Mouse (Mus musculus) erythroblast, embryonic 14.5 days (primary cell): ENCODE measurements around the gene S1pr3. TPM values are rescaled to one million over a fixed set of nuclear protein-coding genes. Genes with fewer than 3 reads are reported as not detected.

Experiments used
- H3K27me3 ChIP-seq: 2 replicates; pipeline ENCODE4 v1.6.1; 2012; ENCODE audit warnings: inconsistent platforms; ENCODE audit not compliant: control insufficient read depth
- H3K36me3 ChIP-seq: 2 replicates; pipeline ENCODE4 v1.6.1; 2012; ENCODE audit warnings: mild to moderate bottlenecking, inconsistent platforms; ENCODE audit not compliant: control insufficient read depth
- H3K4me1 ChIP-seq: 2 replicates; pipeline ENCODE4 v1.6.1; 2012; ENCODE audit warnings: inconsistent platforms; ENCODE audit not compliant: control insufficient read depth
- H3K4me3 ChIP-seq: replicated peaks from 2 replicates; pipeline ENCODE3; 2012; ENCODE audit warnings: moderate library complexity, mild to moderate bottlenecking, inconsistent platforms
- H3K9me3 ChIP-seq: 2 replicates; pipeline ENCODE4 v1.6.1; 2012; ENCODE audit warnings: low read length, inconsistent platforms, mixed read lengths; ENCODE audit not compliant: control insufficient read depth
- GATA1 ChIP-seq: IDR thresholded peaks from 2 replicates; pipeline ENCODE4 v1.6.1; 2012; ENCODE audit warnings: low read length, inconsistent platforms, mixed read lengths
- TAL1 ChIP-seq: IDR thresholded peaks from 3 replicates; pipeline ENCODE4 v1.6.1; 2012; ENCODE audit warnings: low read length, inconsistent platforms, mixed read lengths
- polyA plus RNA-seq: library from polyadenylated mRNA; stranded (reverse); fragments of >175 nt; gene quantifications from 2 replicates; pipeline ENCODE4 v1.2.3, GENCODE M21; 2012

Gene S1pr3
- polyA plus RNA-seq, 1 experiment: 0.02 TPM

DNA sequence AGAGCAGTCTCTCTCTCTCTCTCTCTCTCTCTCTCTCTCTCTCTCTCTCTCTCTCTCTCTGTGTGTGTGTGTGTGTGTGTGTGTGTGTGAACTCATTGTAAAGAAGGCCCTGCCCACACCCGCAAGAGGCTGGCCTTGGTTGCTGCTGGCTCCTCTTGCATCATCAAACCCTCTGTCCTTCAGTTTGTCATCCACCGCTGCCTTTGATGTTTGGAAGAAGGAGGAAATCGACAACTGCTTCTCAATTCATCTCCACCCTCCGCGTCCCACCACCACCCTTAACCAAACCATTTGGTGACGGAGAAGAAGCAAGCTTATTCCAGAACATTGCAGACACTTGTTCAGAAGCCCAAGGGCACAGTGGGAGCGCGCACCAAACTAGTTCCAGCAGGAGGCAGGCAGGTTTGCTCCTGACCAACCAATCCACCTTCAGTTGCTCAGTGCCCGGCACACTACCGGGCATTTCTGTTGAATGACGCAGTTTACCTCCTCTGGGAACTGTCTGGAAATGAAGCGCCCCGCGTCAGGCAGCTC, 8.2 kb upstream of the S1pr3 start:
- H3K9me3 ChIP-seq: no peaks in the 10 kb centered on the region
- no peaks in the 10 kb centered on the region for H3K4me1 ChIP-seq
- no peak for TF ChIP-seq GATA1
- no peak for TF ChIP-seq TAL1
- no peak overlapping the region for H3K4me3 ChIP-seq
- no peaks in the 10 kb centered on the region for H3K27me3 ChIP-seq
- no peaks in the 10 kb centered on the region for H3K36me3 ChIP-seq

DNA sequence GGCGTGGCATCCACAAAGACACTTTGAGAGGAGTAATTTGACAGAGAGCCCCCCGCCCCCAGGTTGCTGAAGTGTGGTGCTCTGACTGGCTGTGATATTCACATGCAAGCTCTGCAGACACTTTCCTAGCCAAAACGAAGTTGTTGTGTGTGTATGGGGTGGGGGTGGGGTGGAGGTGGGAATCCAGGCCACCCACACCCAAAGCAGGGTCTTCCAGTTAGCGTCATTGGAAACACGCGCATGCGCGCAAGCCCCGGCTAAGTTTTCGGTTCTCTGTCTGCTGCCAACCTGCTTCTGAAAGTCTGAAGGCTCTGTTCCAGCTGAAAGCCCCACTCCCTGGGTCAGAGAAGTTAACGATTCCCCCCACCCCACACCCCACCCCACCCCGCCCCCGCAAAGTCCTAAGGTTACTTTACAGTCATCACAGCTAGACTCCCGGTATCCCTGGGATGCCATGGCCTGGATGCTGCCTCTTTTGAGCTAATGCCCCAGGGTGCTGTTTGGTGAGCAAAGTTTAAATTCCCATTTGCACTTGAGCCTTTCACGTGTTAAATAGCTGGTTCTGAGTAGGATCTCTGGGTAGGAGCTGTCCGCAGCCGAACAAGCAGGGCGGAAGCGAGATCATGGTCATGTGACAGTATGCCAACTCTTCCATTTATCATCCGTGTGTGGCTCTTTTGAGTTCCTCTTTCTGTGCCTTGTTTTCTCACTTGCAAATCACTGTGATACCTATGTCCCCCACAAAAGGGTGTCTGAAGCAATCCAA, 7.5 kb upstream of the S1pr3 start:
- Histone ChIP-seq H3K9me3 (no peaks in the 10 kb centered on the region), H3K4me1 (no peaks in the 10 kb centered on the region), H3K27me3 (no peaks in the 10 kb centered on the region), H3K4me3 (no peak overlapping the region), H3K36me3 (no peaks in the 10 kb centered on the region)
- TF ChIP-seq TAL1 (no peak), GATA1 (no peak)

DNA sequence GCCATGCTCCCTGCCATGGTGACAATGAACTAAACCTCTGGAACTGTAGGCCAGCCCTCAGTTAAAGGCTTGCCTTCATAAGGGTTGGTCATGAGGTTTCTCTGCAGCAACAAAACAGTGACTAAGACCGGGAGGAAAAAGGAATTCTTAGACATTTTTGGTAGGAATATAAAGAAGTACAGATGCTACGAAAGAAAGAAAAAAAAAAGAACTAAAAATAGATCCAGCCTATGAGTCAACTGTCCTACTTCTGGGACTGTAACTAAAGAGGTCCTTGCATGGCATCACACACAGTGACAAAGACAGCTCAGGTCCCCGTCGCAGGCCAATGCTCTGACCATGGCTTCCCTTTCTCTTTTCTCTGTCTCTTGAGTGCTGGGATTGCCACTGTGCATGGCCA, 3.9 kb upstream of the S1pr3 start:
- H3K4me1 ChIP-seq: no peaks in the 10 kb centered on the region
- H3K4me3 ChIP-seq: no peak overlapping the region
- TF ChIP-seq GATA1 (no peak), TAL1 (no peak)
- H3K27me3 ChIP-seq: peaks cover 29% of the 10 kb centered on the region
- H3K9me3 ChIP-seq: no peaks in the 10 kb centered on the region
- no peaks in the 10 kb centered on the region for H3K36me3 ChIP-seq

DNA sequence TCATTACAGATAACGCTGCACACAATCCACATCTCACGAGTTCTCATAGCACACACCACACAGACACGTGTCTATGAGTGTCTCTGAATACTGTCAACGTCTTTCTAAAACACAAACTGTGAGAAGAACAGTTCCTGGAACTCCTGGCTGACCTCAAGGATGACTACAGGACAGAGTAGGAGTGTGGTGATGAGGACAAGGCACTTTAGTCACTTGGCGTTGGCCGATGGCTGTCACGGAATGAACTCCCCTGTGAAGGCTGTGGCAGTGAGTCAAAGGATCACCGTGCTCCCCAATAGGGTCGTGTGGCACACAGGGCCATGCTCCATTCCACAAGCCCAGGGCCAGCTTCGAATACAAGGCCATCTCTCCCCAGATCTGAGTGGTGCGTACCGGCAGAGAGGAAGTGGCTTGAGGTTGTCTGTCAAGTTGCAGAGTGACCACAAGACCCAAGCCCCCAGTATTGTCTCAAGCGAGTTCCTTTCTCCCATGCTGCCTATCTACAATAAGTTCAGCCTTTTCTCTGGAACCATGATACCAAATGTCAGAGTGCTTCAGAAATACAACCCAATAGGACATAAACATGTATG, 2.6 kb upstream of the S1pr3 start:
- H3K9me3 ChIP-seq: no peaks in the 10 kb centered on the region
- H3K27me3 ChIP-seq: peaks cover 36% of the 10 kb centered on the region
- no peaks in the 10 kb centered on the region for H3K4me1 ChIP-seq
- H3K4me3 ChIP-seq: no peak overlapping the region
- no peaks in the 10 kb centered on the region for H3K36me3 ChIP-seq
- TF ChIP-seq GATA1: no peak
- no peak for TF ChIP-seq TAL1

DNA sequence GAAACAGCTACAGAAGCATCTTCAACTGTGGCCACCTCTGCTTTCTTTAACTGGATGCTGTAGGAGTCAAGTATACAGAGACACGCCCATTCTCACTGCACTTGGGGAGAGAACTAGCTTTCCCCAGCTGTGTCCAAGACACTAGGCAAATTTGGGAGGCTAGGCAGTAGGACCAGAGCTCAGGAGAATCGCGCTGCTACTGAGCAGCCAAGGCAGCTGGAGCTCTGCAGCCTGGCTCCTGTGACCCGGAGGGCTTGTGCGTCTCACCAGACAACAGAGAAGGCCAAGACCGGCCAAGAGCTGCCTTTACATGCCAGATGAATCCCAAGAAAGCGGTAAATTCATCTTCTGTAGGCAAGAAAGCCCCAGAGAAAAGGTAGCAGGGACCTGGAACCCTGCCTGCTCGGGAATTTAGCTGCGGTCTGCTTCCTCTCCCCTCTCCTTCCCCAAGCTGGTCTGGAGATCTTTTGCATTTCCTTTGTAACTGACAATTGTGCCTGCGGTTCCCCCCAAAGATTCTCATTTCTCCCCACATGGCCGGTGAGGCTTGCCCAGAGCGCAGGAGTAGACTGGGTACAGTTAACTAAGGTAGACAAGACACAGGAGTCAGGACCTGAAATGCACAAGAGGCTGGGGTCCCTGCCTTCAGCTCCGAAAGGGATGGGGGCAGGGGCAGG, 760 bp upstream of the S1pr3 start:
- Histone ChIP-seq H3K36me3 (no peaks in the 10 kb centered on the region), H3K9me3 (no peaks in the 10 kb centered on the region), H3K27me3 (peaks cover 37% of the 10 kb centered on the region), H3K4me3 (no peak overlapping the region), H3K4me1 (no peaks in the 10 kb centered on the region)
- no peak for TF ChIP-seq TAL1
- no peak for TF ChIP-seq GATA1

DNA sequence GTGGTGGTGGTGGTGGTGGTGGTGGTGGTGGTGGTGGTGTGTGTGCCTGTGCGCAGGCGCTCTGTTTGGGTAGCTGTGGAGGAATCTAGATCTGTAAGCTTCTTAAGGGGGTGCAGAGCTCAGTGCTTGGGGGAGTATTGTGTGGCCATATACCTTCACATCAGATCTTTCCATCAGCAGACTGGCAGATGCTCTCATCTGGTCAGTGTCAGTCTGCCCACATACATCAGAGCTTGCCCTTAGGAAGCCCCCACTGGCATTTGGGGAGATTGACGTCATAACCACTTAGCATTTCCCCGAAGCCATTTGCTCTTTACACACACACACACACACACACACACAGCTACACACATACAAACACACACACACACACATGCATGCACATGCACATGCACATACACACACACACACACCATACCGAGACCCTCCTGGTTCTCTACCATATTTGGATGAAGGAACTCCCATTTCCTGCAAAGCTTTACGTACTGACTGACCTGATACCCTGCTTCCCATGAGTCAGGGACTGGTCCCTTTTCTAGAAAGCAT, 1.6 kb downstream of the S1pr3 start:
- Histone ChIP-seq H3K36me3 (no peaks in the 10 kb centered on the region), H3K4me3 (no peak overlapping the region), H3K27me3 (peaks cover 37% of the 10 kb centered on the region), H3K4me1 (no peaks in the 10 kb centered on the region), H3K9me3 (peaks cover 4% of the 10 kb centered on the region)
- TF ChIP-seq TAL1 (no peak), GATA1 (no peak)

DNA sequence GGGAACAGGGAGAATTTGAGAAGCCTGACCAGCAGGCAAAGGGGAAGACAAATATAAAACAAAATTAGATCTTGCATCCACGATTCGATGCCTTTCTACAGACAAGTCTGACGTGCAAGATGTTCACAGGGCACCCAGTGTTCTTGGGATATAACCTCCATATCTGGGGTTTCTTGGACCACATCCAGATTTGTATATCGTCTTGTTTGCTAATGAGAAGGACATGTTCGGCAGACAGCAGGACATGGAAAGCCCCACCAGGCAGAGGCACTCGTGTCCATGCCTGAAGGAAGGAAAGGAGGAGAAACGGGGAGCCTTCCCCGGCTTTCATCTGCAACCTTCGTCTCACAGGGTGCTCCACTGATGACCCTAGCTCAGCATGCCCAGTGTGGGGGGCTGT, 2.8 kb downstream of the S1pr3 start:
- Histone ChIP-seq H3K4me3 (no peak overlapping the region), H3K4me1 (no peaks in the 10 kb centered on the region), H3K9me3 (peaks cover 4% of the 10 kb centered on the region), H3K36me3 (no peaks in the 10 kb centered on the region), H3K27me3 (peaks cover 37% of the 10 kb centered on the region)
- no peak for TF ChIP-seq TAL1
- TF ChIP-seq GATA1: no peak

DNA sequence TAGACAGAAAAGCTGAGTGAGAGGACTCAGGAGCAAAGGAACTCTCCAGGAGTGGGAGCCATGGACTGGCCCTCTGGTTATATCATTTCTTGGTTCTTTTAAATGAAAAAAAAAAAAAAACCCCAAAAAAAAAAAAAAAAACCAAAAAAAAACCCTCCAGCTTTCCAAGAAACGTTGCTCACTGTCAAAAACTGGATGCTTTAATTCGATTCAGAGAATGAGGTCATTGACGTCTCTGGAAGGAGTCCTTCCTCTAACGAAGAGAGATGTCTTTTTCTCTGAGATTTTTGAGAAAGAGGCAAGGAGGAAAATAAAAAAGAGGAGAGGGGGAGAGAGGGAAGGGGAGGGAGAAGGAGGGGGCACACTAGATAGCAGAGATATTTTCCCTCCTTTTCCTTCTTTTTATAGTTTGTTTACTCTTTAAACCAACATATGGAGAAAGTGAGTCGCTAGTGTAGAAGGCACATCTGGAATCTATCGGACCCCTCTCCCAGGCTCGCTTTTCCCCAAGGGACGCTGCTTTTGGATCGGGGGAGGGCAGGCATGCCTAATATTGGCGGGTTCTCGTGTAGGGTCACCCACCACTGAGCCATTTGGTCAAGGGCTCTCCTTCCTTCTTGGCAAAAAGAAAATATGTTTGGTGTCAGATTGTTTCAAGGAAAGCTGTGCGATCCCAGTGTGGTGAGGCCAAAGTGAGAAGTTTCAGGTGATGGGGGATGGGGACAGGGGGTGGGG, 3.4 kb downstream of the S1pr3 start:
- H3K4me3 ChIP-seq: no peak overlapping the region
- no peaks in the 10 kb centered on the region for H3K36me3 ChIP-seq
- H3K27me3 ChIP-seq: peaks cover 35% of the 10 kb centered on the region
- H3K4me1 ChIP-seq: no peaks in the 10 kb centered on the region
- peaks cover 4% of the 10 kb centered on the region for H3K9me3 ChIP-seq
- TF ChIP-seq TAL1 (no peak), GATA1 (no peak)

DNA sequence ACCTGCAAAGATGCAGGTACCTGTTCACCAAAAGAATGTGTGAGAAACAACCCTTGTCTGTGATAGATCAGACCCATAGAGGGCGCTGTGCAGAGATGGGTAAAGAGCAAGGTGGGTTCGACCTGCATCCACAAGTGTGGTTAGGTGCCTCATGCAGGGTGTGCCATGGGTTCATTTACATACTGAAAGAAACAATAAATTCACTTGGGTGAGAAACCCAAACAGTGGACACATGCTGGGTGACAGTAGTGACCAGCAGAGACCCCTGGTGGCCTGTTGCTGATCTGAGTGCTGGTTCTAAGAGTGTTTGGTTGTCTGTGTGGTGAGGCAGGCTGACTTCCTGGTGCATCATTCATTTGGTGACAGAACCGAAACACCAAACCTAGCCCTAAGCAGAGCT, 5.0 kb downstream of the S1pr3 start:
- no peak for TF ChIP-seq GATA1
- TF ChIP-seq TAL1: no peak
- no peak overlapping the region for H3K4me3 ChIP-seq
- H3K36me3 ChIP-seq: no peaks in the 10 kb centered on the region
- peaks cover 4% of the 10 kb centered on the region for H3K9me3 ChIP-seq
- peaks cover 19% of the 10 kb centered on the region for H3K27me3 ChIP-seq
- no peaks in the 10 kb centered on the region for H3K4me1 ChIP-seq
